Mouse (Mus musculus): ENCODE data around the gene Coa6.

Gene Coa6

DNA sequence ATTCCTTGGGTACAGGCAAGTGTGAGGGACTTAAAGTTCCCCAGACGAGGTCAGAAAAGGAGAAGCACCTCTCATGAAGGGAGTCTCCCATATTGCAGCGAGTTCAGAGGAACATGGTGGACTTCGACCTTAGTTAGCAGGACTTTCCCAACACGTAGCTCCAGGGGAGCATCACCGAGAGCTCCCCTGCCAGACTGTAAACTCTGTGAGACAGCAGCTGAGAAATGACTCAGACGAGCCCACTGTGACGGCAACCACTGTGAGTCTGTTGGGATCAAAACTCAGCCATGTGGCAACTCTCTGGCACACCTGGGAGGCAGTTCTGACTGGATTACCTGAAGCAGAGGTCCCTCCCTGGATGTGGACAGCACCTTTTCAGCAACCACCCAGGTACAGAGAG, 41.8 kb downstream of the Coa6 start:
- DNase-seq (ENCODE audit: low spot score in 2 of 2), result no peak

DNA sequence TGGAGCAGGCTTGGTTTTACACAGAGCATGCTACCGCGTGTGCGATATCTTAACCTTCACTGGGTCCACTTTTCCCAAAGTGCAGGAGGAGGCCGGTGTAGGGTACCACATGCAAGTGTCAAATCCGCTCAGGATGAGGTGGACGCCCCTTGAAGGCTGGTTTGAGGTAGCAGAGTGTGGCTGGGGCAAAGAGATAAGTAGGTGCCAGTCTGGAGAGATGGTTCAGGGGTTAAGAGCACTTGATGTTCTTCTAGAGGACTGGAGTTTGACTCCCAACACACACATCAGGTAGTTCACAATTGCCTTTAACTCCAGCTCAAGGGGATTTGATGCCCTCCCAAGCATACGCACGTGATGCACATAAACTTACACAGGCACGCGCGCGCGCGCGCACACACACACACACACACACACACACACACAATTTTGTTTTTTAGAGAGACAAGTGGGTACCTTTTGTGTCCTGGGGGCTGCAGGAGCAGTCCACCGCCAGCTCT, 51.5 kb downstream of the Coa6 start:
- DNase-seq (ENCODE audit: low spot score in 2 of 2), result peak in 1 of 2 experiments; percentile 28

DNA sequence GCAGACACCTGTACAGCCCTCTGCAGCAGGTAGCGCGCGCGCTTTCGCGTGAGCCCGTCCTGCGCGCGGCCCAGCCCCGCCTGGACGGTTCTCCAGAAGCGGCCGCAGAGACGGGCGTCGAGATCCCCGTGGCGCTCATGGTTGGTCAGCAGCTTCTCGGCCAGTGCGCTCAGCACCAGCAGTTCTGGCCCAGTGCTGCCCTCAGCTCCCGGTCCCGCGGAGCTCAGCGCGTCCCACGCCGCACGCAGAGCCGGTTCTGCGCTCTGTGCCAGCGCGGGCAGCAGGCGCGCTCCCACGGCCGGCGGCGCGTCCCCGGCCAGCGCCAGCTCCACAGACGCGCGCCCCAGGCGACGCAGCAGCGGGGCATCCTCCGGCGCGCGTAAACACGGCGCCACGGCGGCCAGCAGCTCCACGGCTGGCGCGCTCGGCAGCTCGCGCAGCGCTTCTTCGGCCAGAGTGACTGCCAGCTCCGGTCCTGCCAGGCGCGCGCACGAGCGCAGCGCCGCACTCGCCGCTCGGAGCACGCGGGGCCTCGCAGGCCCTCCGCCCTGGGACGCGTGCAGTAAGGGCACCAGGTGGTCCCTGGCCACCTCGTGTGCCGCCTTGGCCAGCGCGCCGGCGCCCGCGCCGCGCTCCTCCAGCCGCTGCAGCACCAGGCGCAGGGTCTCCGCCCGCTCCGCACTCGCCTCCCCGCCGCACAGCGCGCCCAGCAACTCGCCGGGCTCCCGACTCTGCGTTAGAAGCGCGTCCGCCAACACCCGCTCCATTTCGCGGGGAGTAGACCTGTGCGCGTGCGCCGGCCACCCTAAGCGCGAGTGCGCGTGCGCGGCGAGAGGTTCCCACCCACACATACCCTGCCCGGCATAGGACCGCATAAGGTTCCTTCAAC, 52.2 kb downstream of the Coa6 start, which contains the start of gene Tarbp1:
TSS of gene Tarbp1 (minus strand) at position 767 of the 889 bp plus-strand sequence.
- peak; percentile 77 to 88 for DNase-seq (ENCODE audit: low spot score in 2 of 2)
